Mouse (Mus musculus) limb, embryonic 12.5 days (tissue): ENCODE data around the gene Coch. TPM values are rescaled to one million over a fixed set of nuclear protein-coding genes. Genes with fewer than 3 reads are reported as not detected.
"Not testable (repeated sequence)": the region's sequence is repeated elsewhere in the genome, so short reads cannot be mapped to it uniquely, and the experiment has no call there.

ENCODE experiments used
- ATAC-seq: fragments of 200-750 bp; cut with Nextera tagmentation; 2 replicates; pipeline ENCODE4 v1.8.0; 2017; ENCODE audit warnings: low read depth, moderate TSS enrichment; ENCODE audit not compliant: insufficient number of reproducible peaks, insufficient read depth, low FRiP score, low TSS enrichment
- H3K27ac ChIP-seq: fragments of 300-500 bp; sonication (generic); 2 replicates; pipeline ENCODE4 v1.5.1; 2016; ENCODE audit warnings: mild to moderate bottlenecking, moderate library complexity
- H3K27me3 ChIP-seq: fragments of 300-500 bp; sonication (generic); 2 replicates; pipeline ENCODE4 v1.6.1; 2016; ENCODE audit warnings: mild to moderate bottlenecking, moderate library complexity
- H3K36me3 ChIP-seq: fragments of 300-500 bp; sonication (generic); 2 replicates; pipeline ENCODE4 v1.6.1; 2016; ENCODE audit warnings: mild to moderate bottlenecking, moderate library complexity
- H3K4me1 ChIP-seq: fragments of 300-500 bp; sonication (generic); replicated peaks from 2 replicates; pipeline ENCODE4 v1.6.1; 2016
- H3K4me2 ChIP-seq: fragments of 300-500 bp; sonication (generic); 2 replicates; pipeline ENCODE4 v1.6.1; 2016; ENCODE audit warnings: mild to moderate bottlenecking, moderate library complexity
- H3K4me3 ChIP-seq: fragments of 300-500 bp; sonication (generic); replicated peaks from 2 replicates; pipeline ENCODE4 v1.5.1; 2016; ENCODE audit warnings: mild to moderate bottlenecking
- H3K9ac ChIP-seq: fragments of 300-500 bp; sonication (generic); replicated peaks from 2 replicates; pipeline ENCODE4 v1.6.1; 2016; ENCODE audit warnings: mild to moderate bottlenecking, moderate library complexity
- H3K9me3 ChIP-seq: fragments of 300-500 bp; sonication (generic); 2 replicates; pipeline ENCODE4 v1.6.1; 2016; ENCODE audit warnings: mild to moderate bottlenecking, moderate library complexity
- WGBS: fragments of 180-500 bp; shearing (Covaris S2); methylation state at CpG from one replicate; pipeline ENCODE4 v1.1.7; 2016; 5-methylcytosine and 5-hydroxymethylcytosine counted together
- polyA plus RNA-seq: library from polyadenylated mRNA; unstranded; fragments of >200 nt; fragmentation: Nextera tagmentation; extraction: Ambion mirVana; gene quantifications from 2 replicates; pipeline ENCODE4 v1.2.1, GENCODE M21; 2016

The Coch gene
- polyA plus RNA-seq, 1 experiment from 2014 or later, result 1.4 TPM

DNA sequence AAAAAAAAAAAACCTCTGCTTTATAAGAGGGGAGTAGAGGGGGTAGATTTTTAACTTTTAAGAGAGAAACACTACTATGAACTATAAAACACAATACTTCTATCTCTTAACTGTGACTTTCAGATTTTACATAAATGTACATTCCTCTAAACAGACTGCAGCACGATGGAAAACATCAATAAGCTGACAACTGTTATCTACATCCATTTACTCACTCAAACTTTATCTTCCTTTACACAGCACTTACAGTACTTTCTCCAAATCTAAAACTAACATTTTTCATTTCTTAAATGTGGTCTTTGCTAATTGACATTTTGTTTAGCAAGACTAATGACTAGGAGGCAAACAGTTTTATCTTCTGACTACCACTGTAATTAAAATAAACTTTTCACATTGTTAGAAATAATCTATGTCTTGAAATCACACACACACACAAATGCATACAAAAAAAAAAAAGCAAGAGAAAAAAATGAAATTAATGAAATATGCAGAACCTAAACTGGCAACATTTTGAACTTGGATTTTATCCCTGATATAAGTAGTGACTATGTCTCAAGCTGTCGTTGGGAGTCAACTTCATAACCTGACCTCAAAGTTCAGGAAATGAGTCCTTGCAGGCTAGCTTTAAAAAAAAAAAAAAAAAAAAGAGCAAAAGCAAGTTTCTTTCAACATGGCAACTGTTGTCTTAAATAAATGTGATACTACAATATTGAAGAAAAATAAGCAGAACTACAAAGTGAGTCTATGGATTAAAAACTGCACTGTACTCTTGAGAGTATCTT is 43.7 kb downstream of the Coch start:
- Histone ChIP-seq H3K36me3 (peaks cover 9% of the 10 kb centered on the region), H3K9me3 (no peaks in the 10 kb centered on the region), H3K27me3 (no peaks in the 10 kb centered on the region), H3K27ac (no peak overlapping the region), H3K4me2 (no peak overlapping the region), H3K4me1 (no peaks in the 10 kb centered on the region), H3K9ac (no peak overlapping the region), H3K4me3 (no peak overlapping the region)
- 67% methylated on average over 2 of the region's 2 CpGs for WGBS
- no peak for ATAC-seq

DNA sequence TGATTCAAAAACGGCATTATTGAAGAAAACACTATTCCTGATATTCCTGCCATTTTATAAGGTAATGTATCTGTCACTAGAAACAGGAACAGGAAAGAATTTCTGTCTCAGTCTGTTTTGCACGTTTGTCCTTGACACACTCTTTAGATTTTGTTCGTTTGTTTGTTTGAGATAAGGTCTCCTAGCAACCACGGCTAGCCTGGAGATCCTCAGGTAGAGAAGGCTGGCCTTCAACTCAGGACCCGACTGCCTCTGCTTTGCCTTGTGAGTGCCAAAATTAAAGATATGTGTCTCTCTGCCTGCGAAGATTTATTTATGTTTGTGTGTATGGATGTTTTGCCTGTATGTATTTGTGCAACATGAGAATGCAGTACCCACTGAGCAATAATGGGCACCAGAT is 48.7 kb downstream of the Coch start:
- Histone ChIP-seq H3K9me3 (no peaks in the 10 kb centered on the region), H3K27ac (no peak overlapping the region), H3K4me3 (no peak overlapping the region), H3K9ac (no peak overlapping the region), H3K36me3 (peaks cover 19% of the 10 kb centered on the region), H3K4me1 (no peaks in the 10 kb centered on the region), H3K27me3 (no peaks in the 10 kb centered on the region), H3K4me2 (no peak overlapping the region)
- WGBS, result 56% methylated on average over 6 of the region's 6 CpGs
- no peak for ATAC-seq

DNA sequence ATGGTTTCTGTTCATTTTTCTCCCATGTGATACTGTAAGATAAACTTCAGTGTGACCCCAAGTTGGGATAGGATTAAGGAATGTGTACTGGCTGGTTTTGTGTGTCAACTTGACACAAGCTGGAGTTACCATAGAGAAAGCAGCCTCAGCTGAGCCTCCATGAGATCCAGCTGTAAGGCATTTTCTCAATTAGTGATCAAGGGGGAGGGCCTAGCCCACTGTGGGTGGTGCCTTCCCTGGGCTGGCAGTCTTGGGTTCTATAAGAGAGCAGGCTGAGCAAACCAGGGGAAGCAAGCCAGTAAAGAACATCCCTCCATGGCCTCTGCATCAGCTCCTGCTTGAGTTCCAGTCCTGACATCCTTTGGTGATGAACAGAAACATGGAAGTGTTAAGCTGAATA is 56.3 kb downstream of the Coch start:
- not testable (repeated sequence) for H3K4me3 ChIP-seq, H3K27me3 ChIP-seq, ATAC-seq, H3K4me1 ChIP-seq, H3K27ac ChIP-seq, H3K9ac ChIP-seq, H3K4me2 ChIP-seq, H3K9me3 ChIP-seq
- peaks cover 32% of the 10 kb centered on the region for H3K36me3 ChIP-seq

Other genes starting within 250 kb of the Coch start
- 50.0 and 50.3 TPM in 2 replicates for gene G2e3, start 245.3 kb upstream of the Coch start, polyA plus RNA-seq
- 79.8 and 82.8 TPM in 2 replicates for gene Scfd1, start 215.8 kb upstream of the Coch start, polyA plus RNA-seq
- 34.9 and 36.2 TPM in 2 replicates for gene Ap4s1, start 97.7 kb downstream of the Coch start, polyA plus RNA-seq
- gene Strn3, start 98.6 kb downstream of the Coch start, polyA plus RNA-seq, result 62.5 and 63.7 TPM in 2 replicates
- 44.2 and 44.9 TPM in 2 replicates for gene Hectd1, start 236.2 kb downstream of the Coch start, polyA plus RNA-seq